Mouse (Mus musculus) kidney, postnatal 14 days (tissue): Measurements from ENCODE around the gene March10.

Experiments
- DNase-seq: peaks from one replicate; pipeline ENCODE4 v3.0.0; 2022; ENCODE audit warnings: mixed read lengths

The March10 gene

DNA sequence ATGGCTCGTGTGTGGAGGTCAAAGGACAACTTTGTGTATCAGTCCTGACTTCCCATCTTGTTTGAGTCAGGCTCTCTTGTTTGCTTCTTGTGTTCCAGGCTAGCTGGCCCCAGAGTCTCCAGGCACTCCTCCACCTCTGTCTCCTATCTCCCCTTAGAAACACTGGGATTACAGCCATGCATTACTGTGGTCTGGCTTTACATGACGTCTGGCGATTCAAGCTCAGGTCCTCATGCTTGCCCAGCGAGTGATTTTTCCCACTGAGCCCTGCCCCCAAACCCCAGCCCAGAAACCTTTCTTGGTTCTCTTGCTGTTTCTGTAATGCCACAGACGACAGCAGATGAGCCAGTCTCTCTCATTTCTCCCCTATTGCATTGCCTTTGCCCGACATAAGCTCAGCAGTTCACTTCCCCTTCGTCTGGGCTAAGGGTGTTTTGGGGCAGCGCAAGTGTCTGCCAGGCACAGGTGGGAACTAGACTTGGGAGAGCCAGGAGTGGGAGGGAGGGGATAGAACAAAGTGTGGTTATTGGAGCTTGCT, 8.0 kb upstream of the March10 start:
- no peak for DNase-seq

DNA sequence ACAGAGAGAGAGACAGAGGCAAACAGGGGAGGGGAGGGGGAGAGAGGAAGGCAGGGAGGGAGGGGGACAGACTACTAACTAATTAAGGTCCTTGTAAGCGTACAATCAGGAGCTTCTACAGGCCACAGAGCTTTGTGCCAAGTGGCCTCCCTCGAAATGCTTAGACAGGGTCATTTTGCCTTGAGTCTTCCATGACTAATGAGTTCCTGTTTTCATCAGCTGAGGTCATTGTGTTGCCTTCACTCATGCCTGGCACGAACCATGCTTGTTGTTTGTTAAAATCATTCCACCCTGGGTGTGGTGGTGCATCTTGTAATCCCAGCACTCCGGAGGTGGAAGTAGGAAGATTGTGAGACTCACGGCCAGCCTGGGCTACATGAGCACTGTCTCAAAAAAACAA, 3.4 kb upstream of the March10 start:
- no peak for DNase-seq

DNA sequence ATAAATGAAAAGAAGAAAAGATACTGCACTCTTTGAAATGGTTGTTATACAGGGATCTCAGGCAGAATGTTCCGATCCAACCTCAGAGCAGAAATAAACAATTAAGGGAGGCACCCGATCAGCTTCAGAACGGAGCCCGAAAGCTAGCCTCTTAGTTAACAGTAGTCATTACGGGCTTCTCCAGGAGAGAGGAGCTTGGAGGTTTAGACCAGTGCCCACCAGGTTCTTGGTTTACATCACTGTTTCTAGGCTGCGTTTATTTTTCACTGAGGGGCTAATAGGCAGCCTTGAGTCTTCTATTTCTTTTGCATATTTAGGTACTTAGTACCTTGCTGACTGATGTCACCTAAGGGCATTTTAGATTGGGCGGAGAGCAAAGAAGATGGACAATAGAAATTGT, 506 bp upstream of the March10 start:
- no peak for DNase-seq

DNA sequence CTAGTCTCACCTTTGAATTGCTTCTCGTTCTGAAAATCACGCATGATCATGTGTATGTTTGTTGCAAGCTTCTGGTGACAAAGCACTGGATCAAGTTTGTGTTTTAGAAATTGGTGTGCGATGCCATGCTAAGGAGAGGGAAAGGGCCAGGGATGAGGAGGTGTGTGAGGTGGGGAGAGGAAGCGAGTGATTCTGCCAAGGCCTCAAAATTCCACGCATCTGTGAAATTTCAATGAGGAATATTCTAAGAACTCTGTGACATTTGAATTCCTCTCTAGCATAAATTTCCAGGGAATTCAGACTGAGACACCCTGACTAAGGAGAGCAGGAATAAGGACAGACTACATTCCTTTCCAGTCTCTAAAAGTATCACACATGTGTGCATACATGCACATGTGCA, 1.4 kb downstream of the March10 start:
- no peak for DNase-seq

DNA sequence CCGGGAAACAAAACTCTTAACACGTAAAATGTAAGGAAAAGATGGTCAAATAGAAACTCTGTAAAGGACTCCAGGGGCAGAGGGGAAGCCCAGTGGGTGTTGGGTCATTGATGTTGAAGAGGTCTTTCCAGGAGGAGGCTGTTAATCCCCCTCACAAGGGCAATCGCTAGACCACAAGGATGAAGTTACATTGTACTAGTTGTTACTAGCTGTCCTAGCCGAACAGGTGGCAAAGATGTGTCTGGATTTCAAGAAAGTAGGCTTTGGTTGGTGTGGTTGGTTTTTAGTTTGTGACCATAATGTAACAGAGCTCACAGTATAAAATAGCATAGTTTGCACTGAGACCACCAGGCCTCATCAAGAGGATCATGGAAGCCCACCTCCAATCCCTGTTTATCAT, 3.5 kb downstream of the March10 start:
- DNase-seq = no peak

DNA sequence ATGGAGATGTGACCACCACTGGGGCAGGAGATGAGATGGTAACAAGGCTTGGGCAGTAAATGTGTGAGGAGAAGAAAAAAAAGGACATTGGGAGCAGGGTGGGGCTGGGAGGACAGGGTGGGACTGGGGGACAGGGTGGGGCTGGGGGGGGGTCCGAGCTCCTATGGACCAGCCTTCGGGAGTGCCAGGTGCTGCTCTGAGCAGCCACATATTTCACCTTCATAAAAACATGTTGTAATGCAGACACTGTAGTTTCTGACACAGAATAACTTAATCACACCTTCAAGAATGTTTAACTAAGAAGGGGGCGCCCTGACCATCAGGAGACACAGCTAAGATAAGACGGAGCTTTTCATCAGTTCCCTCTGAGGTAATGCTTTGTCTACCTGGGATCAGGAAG, 4.0 kb downstream of the March10 start:
- DNase-seq = no peak

DNA sequence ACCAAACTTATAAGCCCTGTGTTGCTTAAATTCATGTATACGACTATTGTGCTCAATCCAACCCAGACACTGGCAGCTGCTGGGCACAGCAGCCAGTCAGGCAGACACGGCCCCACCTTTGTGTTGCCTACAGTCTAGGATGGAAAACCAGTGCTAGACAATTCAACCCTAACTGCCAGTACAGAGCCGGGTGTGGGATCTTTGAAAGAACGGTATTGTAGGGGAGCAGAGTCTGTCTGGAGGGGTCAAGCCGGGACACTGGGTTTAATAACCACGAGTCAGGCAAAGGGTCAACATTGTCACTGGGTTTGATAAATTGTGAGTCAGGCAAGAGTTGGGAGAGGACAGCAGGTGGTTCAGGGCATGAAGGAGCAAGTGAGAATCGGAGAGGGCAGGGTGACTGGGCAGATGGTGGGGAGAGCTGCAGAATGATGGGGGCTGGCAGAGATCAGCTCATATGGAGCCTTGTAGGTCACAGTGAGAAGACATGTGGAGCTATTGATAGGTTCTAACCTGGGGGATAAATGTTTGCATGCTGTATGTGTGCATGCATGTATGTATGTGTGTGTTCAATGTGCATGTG, 4.9 kb downstream of the March10 start:
- DNase-seq = no peak

DNA sequence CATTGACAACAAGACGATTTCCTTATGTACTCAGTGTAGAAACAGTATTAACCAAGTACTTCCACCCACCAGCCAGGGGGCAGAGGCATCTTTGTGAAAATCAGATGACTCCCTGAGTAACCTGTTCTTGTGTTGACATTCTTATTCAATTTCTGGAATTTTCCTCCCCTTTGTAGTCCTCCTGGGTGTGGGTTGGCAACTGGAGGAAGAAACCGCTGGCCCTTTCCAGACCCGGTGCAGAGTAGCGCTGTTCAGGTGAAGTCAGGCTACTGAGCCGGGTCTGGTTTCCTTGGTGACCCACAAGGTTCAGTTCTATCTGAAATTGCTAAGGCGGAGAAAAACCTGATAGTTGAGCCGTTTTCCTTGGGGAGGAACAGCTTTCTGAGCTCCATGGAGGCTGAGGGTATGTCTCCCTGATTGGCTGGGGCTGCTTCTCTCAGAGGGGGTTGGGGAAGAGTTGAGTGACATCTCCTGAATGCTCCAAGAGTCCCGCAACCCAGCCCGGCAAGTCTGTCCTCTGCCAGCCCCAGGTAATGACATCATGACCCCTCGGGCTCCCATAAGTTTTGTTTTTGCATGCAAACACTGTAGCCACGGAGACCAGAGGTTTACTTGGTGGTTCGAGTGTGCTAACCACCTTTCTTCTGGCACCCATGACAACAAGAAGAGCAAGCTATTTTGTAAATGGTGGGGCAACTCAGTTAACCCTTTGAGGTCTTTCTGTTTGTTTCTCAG, 6.8 kb downstream of the March10 start:
- DNase-seq = no peak

DNA sequence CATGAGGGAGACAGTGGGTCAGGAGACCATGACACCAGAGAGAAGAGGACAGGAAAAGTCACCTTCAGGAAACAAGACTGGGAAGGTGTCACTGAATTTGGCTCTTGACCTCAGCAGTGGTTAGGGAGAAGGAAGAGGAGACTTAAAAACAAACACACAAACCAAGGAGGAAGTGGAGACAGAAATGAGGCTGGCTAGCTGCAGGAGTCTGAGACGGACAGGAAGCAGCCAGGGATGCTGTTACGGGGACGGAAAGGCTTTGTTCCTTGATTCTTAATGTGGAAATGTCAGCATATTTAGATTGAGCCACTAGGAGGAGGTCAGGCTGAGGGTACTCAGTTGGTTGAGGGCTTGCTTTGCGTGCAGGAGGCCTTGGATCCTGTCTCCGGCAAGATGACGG, 8.9 kb downstream of the March10 start:
- DNase-seq = no peak

DNA sequence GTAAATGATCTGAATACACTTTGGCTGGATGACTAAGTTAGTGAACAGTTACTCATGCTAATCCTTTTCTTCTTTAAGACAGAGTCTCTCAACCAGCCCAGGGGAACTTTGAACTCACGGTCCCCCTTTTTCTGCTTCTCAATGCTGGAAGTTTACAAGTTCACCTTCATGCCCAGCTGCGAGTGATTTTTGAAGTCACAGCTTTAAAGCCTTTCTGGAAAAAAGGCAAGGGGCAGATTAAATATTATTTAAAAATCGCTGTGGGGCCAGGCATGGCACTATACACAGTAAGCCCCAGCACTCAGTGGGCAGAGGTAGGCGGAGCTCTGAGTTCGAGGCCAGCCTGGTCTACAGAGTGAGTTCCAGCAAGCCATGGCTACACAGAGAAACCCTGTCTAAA, 10.3 kb downstream of the March10 start:
- DNase-seq = no peak

DNA sequence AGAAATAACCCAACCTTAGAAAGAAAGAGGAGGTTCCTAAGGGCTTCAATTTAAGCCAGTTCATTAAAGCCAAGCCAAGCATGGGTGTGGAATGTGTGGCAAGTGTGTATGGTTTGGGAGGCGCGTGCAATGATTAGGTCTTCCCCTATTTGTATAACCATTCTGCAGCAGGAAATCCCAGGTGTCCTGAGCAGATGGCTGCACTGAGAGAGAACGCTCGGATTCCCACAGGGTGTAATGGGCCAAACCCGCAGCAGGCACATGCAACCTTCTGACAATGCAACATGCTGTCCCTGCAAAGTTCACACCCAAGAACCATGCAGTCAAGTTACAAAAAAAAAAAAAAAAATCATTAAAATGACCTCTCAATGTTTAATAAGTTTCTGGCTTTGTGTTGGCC, 10.8 kb downstream of the March10 start:
- no peak for DNase-seq

DNA sequence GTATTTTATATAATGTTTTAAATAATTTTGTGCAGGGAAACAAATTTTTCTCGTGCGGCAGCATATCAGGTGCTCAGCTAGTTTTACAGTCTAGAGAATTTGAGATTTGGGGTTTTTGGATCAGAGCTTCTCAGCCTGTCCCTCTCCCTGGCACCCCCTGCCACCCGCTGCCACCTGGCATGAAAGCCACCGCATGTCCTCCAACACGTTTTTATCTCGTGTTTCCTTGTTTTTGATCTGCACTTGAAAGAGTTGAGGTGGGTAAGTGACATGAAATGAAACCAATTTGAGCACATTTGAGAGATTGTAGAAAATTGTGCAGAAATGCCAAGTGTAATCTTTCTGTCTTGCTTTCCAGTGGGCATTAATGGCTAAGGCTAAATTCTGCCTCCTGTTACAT, 11.6 kb downstream of the March10 start:
- DNase-seq = no peak

DNA sequence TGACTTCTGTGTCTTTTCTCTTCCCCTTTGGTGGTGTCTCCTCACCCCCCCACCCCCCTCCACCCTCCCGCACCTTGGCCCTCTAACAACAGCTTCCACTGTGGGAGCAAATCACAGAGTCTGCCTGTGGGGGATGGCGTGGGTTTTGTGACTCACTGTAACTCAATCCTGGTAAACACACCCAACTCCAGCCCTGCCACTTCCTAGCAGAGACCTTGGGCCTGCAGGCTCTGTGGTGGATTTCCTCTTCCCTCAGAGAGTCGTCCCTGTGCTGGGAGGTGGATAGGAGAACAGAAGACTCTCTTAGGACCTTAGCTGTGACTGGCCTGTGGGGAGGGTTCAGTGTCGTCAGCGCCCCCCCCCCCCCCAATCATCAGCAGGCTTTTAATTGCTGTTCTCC, 13.0 kb downstream of the March10 start:
- DNase-seq = no peak

DNA sequence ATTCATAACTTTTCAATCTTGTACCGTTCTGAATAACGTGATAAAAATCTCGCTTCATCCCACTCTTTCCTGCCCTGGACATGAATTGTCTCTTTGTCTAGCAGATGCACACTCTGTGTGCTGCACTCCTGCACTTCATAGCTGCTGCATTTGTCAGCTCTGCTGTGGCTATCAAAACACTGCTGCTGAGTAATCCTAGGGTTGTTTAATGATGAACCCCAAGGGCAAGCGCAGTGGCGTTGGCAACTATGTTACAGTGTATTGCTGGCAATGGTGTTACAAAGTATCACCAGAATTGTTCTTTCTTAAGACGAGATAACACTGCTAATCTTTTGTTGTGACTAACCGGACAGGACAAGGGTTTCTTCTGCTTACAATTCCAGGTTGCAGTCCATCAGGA, 16.7 kb downstream of the March10 start:
- no peak for DNase-seq

DNA sequence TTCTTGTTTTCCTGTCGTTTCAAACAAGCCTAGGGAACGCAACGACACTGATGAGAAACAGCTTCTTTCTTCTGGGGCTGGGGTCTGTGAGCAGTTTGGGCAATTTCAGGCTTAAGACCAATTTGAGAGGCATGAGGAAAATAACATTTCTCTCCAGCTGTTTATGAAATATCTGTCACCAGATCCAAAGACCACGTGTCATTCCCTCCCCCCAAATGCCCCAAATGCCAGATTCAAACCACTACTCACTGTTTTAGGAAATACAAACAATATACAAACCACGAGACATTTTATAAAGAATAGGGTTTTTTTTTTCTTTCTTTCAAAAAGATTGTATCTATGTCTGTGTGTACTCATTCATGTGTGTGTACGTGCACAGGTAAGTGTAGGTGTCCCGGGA, 17.6 kb downstream of the March10 start:
- DNase-seq = no peak

DNA sequence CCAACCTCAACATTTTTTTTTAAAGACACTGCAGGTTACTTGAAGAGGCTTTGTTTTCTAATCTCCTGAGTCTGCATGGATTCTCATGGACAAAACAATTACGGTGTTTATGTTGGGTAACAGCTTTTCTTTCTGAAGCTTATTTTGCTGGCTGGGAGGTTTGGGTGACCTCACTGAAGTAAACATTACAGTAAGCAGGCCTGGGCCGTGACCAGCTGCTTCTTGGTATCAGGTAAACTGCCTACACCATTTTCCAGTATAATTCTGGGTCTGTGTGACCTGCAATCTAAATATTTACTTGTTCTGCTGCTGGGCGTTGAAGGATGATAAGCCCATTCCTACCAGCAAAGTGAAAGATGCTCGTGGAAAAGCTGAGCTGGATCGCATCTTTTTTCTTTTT, 30.1 kb downstream of the March10 start:
- DNase-seq = no peak

DNA sequence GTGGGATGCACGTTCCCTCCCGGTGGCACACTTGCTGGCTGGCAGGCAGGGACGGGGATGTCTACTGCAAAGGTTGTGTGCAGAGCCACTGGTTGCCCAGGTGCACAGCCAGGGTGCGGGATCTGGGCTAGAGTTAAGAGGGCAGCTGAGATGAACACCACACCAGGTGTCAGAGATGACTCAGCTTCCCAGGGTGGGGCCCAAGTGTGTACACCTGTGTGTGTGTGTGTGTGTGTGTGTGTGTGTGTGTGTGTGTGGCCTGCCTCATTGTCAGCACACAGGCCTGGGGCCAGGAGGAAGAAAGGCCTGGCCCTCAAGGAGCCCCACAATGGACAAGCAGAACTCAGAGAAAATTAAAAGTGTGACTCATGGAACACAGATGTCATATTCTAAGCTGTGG, 31.9 kb downstream of the March10 start:
- no peak for DNase-seq

DNA sequence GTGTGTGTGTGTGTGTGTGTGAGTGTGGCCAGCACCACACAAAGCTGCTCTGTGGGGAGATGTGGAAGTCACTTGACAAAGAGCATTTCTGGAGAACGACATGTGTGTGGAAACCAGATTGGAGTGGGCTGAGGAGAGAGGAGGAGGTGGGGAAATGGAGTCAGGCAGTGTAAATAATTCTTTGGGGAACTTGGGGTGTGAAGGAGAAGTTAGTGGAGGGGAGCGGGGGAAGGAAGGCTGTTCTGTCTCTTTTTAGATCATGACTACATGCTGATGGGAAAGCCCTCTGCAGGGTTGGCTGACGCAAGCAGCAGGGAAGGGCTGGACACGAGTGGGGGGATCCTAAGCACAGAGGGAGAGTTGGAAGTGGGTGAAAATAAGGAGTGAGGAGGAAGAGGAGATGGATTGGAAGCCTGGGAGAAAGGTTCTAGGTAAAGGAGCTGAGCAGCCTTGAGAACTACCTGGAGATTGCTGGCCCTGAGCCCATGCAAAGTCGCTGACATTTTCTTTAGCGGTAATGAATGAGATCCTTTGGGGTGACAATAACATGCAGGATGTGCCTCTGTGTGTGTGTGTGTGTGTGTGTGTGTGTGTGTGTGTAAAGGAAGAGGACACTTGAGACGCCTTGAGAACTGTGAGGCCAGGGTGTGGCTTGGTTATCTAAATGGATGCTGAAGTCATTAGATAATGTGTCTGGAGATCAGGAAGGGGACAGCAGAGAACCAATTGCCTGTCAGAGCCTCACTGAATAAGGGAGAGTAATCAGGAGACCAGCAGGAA, 35.7 kb downstream of the March10 start:
- peak; percentile 48 for DNase-seq

DNA sequence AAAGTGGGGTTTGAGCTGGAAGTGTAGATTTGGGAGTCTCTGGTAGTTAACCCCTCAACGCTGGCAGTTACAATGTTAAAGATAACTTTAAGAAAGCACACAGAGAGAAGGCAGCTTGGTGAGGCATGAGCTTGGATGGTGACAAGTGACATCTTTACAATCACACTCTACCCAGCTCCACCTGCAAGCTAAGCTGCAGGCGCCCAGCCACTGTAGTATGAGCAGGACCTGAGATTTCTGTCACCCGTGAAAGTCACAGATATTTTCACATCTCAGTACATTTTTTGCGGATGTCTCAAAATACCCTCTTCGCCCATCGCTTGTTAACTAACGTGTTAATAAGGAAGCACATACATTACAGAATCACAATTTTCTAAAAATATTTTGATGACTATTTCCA, 36.6 kb downstream of the March10 start:
- no peak for DNase-seq

DNA sequence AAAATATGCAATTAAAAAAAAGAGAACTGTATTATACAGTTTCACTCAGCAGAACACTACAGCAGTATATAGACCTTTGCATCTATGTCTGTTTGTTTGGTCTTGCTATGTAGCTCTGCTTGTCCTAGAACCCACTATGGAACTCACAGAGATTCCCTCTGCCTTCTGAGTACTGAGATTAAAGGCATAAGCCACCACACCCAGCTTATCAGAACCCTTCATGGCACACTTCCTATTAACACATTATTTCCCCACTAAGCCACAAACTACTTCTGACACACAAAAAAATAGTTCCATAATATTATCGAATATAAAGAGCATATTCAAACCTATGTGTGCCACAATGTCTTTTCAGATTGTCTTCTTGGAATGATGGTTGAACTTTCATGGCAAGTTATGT, 42.5 kb downstream of the March10 start:
- no peak for DNase-seq

DNA sequence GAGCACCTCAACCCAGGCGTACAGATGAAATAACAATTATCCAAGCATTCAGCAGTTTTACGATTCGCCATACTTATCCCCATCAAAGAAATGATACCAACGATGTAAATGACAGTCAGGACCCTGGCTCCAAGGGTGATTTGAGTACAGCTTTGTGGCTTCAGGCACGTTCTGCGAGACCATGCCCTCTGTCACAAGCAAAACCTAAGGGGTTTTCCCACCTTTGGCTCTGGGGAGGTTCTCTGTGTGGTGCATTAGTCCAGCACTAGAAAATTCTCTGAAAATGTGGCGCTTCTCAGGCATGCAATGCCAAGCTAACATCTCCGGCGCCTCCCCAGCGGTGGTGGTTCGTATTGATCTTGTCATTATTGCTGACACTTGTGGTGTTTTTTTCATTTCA, 47.1 kb downstream of the March10 start:
- DNase-seq = no peak

DNA sequence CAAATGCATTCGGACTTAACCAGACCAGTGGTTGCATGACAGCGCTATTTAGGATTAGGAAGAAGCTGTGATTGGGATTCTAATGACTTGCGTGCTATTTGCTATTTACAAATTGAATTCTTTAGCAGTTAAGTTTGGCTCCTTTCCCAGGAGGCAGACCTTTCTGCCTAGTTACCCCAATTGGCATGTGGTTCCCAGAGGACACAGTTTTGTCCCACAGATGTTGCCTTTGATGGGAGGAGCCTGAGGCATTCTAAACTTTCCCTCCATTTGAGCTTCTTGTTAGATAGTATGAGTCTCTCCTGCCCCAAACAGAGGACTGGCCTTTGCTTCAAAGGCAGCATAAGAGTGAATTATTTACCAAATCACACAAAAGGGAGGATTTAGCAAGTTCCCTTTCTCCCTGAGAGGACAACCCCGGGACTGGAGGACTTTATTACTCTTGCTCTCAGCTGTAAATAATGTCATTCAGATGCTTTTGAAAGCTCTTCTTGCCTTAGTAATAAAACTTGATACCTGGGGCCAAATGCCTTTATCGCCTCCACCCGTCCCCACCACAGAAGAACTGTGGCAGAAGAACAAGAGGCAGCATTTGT, 48.6 kb downstream of the March10 start:
- peak; percentile 45 for DNase-seq

DNA sequence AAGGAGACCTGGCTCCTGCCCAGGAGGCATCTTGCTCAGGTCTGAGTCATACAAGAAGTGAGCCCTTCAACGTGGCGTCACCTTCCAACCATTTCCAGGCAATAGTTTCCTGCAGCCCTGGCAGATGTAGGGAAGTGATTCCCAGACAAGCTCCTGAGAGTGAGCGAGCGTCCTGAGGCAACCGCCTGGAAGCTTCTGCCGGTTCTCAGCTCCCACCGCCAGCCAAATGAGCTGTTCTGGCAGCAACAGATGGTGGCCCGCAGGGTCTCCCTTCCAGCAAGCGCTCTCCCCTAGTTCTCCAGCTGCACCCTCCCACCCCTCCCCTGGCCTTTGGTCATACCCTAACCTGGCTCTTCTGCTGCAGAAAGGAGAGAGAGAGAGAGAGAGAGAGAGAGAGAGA, 54.2 kb downstream of the March10 start:
- no peak for DNase-seq

DNA sequence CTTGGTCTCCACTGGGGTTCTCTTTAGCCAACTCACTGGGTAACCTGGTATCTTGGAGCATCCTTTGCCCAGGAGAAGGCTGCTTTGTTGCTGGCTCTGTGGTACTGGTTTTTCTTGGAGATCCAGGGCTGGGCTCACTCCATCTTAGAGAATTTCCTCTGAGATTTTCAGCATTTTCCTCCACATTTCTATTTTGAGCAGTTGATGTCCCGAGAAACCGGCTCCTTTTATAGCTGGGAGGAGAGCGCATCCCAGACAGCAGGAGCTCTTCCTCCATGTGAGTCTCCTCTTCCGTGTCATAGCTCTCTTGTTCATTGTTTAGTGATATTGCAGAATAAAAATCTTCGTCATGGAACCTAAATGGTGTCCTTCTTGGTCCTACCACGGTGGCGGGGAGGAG, 66.2 kb downstream of the March10 start:
- no peak for DNase-seq
